Mouse (Mus musculus) neural tube, embryonic 13.5 days (tissue): Measurements from ENCODE around the gene Taf1d. TPM values are rescaled to one million over a fixed set of nuclear protein-coding genes. Genes with fewer than 3 reads are reported as not detected.
A peak's percentile ranks its signal among the peaks of the same experiment; 100 is the strongest.

ENCODE experiments used
- ATAC-seq: fragments of 200-750 bp; cut with Nextera tagmentation; 2 replicates; pipeline ENCODE4 v1.8.0; 2017; ENCODE audit warnings: low read depth, mild to moderate bottlenecking, moderate TSS enrichment, moderate library complexity
- H3K27ac ChIP-seq: fragments of 300-500 bp; sonication (generic); replicated peaks from 2 replicates; pipeline ENCODE4 v1.5.1; 2015; ENCODE audit warnings: moderate library complexity, mild to moderate bottlenecking, inconsistent platforms
- H3K27me3 ChIP-seq: fragments of 300-500 bp; sonication (generic); 2 replicates; pipeline ENCODE4 v1.6.1; 2015; ENCODE audit warnings: mild to moderate bottlenecking, inconsistent platforms
- H3K36me3 ChIP-seq: fragments of 300-500 bp; sonication (generic); 2 replicates; pipeline ENCODE4 v1.6.1; 2015; ENCODE audit warnings: mild to moderate bottlenecking, inconsistent platforms
- H3K4me1 ChIP-seq: fragments of 300-500 bp; sonication (generic); replicated peaks from 2 replicates; pipeline ENCODE4 v1.6.1; 2015; ENCODE audit warnings: inconsistent platforms
- H3K4me2 ChIP-seq: fragments of 300-500 bp; sonication (generic); 2 replicates; pipeline ENCODE4 v1.6.1; 2015; ENCODE audit warnings: inconsistent platforms, mild to moderate bottlenecking, moderate library complexity
- H3K4me3 ChIP-seq: fragments of 300-500 bp; sonication (generic); 2 replicates; pipeline ENCODE4 v1.5.1; 2015; ENCODE audit warnings: mild to moderate bottlenecking, inconsistent platforms
- H3K9ac ChIP-seq: fragments of 300-500 bp; sonication (generic); 2 replicates; pipeline ENCODE4 v1.6.1; 2015; ENCODE audit warnings: moderate library complexity, mild to moderate bottlenecking, inconsistent platforms
- H3K9me3 ChIP-seq: fragments of 300-500 bp; sonication (generic); 2 replicates; pipeline ENCODE4 v1.6.1; 2016; ENCODE audit warnings: inconsistent platforms
- WGBS: fragments of 180-500 bp; shearing (Covaris S2); methylation state at CpG from one replicate; pipeline ENCODE4 v1.1.7; 2015; 5-methylcytosine and 5-hydroxymethylcytosine counted together
- polyA plus RNA-seq: library from polyadenylated mRNA; unstranded; fragments of >200 nt; fragmentation: Nextera tagmentation; extraction: Ambion mirVana; gene quantifications from 2 replicates; pipeline ENCODE4 v1.2.1, GENCODE M21; 2015

The Taf1d gene
- 50.8 and 53.0 TPM in 2 replicates for polyA plus RNA-seq

DNA sequence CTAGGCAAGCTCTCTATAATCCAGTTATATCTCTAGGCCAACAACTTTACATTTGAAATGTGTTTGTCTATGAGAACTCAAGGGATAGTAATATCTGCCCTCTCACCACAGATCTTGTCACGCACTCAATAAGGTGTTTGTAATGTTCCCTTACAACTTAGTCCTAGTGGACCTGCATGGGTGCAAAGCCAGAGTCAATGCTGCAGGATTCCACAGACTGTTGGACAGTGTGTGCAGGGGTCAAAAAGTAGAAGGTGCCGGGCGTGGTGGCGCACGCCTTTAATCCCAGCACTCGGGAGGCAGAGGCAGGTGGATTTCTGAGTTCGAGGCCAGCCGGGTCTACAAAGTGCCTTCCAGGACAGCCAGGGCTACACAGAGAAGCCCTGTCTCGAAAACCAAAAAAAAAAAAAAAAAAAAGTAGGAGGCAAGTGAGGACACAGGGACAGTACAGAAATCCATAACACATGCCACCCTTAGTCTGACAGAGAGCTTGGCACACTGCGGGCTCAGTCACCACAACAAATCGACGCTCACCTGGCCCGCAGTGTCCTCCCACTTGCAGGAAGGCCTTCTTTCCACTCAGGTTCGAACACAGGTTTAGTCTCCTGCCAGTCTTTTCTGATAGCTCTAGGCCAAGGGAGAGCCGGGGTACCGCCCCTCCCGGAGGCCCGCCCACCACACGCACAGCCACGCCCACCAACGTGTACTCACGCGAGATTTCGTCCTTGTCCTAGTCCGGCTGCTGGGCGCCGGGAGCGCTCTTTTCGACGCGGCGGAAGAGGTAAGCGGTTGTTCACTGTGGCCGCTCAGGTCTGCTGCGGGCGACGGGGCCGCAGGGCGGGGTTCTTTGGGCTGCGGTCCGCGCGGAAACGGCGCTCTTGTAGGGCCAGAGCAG, at the start of gene Taf1d:
TSS of gene Taf1d (plus strand) at position 712 of the 895 bp plus-strand sequence.
- peak within 1 kb of the TSS; percentile 91 for H3K4me3 ChIP-seq
- peak within 1 kb of the TSS; percentile 94 for H3K9ac ChIP-seq
- peaks cover 46% of the 10 kb centered on the region for H3K4me1 ChIP-seq
- peak within 1 kb of the TSS; percentile 85 for H3K4me2 ChIP-seq
- peaks cover 26% of the 10 kb centered on the region for H3K36me3 ChIP-seq
- peak; percentile 99 for ATAC-seq
- no peaks in the 10 kb centered on the region for H3K9me3 ChIP-seq
- no peaks in the 10 kb centered on the region for H3K27me3 ChIP-seq
- H3K27ac ChIP-seq = peak within 1 kb of the TSS; percentile 91
- WGBS = 14% methylated on average over 45 of the region's 45 CpGs

DNA sequence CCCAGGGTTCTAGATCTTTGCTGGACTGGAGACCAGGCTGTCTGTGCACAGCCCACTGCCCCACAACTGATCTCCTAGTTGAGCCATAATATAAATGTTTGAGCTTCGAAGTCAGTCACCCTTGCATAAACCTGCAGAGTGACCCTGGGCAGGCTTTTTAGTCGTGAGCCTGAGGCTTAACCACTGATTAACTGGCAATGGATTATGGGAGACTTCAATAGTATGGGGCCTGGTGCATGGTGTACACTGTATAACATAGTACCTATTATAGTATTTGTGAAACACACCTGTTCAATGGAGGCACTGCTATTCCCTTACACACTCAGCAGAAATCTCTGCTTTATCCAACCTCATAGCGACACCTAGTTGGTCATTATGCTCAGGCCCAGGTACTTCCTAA, 49.8 kb upstream of the Taf1d start:
- H3K9ac ChIP-seq = no peak overlapping the region
- no peak for ATAC-seq
- H3K27ac ChIP-seq = no peak overlapping the region
- H3K4me3 ChIP-seq = no peak overlapping the region
- H3K4me1 ChIP-seq = no peaks in the 10 kb centered on the region
- 86% methylated on average over 3 of the region's 3 CpGs for WGBS
- no peaks in the 10 kb centered on the region for H3K9me3 ChIP-seq
- H3K4me2 ChIP-seq = no peak overlapping the region
- peaks cover 16% of the 10 kb centered on the region for H3K36me3 ChIP-seq
- H3K27me3 ChIP-seq = no peaks in the 10 kb centered on the region

DNA sequence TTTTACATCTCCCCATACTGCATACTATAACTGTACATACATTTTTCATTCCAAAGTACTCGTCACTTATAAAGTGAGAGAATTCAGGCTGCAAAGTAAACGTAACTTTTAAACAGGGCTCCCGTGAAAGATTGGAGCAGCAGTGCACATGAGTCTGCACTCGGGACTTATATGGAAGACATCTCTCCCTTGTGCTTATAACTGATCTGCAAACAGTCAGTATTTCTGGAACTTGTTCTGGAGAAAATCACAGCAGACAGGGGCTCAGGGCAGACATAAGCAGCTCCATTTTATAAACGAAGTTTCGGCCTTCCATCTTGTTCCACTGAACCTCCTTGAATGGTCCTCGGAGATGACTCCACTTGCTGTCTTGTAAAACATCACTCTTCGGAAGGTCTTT, 44.0 kb upstream of the Taf1d start:
- Histone ChIP-seq H3K4me2 (no peak overlapping the region), H3K9ac (no peak overlapping the region), H3K36me3 (peaks cover 72% of the 10 kb centered on the region), H3K4me1 (no peaks in the 10 kb centered on the region), H3K27ac (no peak overlapping the region), H3K4me3 (no peak overlapping the region), H3K27me3 (no peaks in the 10 kb centered on the region), H3K9me3 (no peaks in the 10 kb centered on the region)
- ATAC-seq = no peak
- 93% methylated on average over 8 of the region's 8 CpGs for WGBS

DNA sequence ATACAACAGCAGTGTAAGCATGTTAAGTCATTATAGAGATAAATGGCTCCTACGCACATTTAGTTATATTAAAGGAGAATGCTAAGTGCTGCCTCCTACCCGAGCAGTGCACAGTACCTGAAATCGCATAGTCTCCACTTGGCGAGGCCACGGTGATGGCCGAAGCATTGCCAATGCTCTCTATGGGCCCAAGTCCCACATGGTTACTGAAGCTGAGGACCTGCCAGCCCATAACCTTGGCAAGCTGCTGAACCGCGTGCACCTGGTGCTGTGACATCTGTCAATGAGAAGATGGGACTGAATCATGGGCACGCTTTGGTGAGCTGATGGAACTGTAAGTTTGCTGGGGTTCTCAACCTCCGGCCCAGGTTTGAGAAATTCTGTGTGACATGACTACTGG, 42.5 kb upstream of the Taf1d start:
- no peak overlapping the region for H3K27ac ChIP-seq
- H3K4me1 ChIP-seq = no peaks in the 10 kb centered on the region
- ATAC-seq = no peak
- H3K9ac ChIP-seq = no peak overlapping the region
- no peak overlapping the region for H3K4me3 ChIP-seq
- 95% methylated on average over 10 of the region's 10 CpGs for WGBS
- H3K9me3 ChIP-seq = no peaks in the 10 kb centered on the region
- no peaks in the 10 kb centered on the region for H3K27me3 ChIP-seq
- peaks cover 84% of the 10 kb centered on the region for H3K36me3 ChIP-seq
- H3K4me2 ChIP-seq = no peak overlapping the region

DNA sequence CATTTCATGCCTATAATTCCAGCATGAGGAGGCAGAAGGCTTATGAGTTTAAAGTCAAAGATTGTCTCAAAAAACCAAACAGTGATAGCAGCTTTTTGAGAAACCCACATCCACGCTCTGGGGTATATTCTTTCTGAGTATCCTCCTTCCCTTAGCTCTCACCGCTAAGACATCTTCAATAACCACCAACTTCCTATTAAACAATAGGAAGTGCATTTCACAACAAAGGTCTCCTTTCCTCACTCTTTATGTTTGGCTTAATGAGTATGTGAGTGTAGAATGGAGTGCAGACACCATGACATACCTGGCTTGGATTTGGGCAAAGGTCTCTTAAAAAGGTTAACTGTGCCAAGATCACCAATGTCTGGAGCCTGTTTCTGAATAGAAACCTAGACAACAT, 32.0 kb upstream of the Taf1d start:
- H3K36me3 ChIP-seq = peaks cover 80% of the 10 kb centered on the region
- H3K27ac ChIP-seq = no peak overlapping the region
- no peaks in the 10 kb centered on the region for H3K9me3 ChIP-seq
- ATAC-seq = no peak
- no peak overlapping the region for H3K4me3 ChIP-seq
- H3K4me2 ChIP-seq = no peak overlapping the region
- peaks cover 17% of the 10 kb centered on the region for H3K4me1 ChIP-seq
- 92% methylated on average over 2 of the region's 2 CpGs for WGBS
- H3K9ac ChIP-seq = no peak overlapping the region
- H3K27me3 ChIP-seq = no peaks in the 10 kb centered on the region

DNA sequence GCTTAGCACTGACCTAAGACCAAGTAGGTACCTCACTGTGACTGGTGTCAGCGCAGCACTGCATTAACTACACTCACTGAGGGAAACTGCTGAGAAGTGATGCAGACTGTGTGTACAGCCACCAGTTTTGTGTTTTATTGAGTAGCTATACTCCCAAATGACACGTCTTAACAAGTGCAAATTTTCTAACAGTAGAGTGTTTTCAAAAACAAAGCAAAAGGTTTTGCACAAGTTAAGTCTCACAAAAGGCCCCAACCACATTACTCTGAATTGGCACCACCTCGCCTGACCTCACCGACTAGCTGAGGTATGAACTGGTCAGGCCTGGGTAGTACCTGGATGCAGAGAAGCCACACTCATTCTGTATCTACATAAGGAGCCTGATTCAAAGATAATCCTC, 29.2 kb upstream of the Taf1d start:
- WGBS = 95% methylated on average over 4 of the region's 4 CpGs
- Histone ChIP-seq H3K27ac (no peak overlapping the region), H3K4me2 (no peak overlapping the region), H3K27me3 (no peaks in the 10 kb centered on the region), H3K36me3 (peaks cover 51% of the 10 kb centered on the region), H3K9me3 (no peaks in the 10 kb centered on the region), H3K4me3 (no peak overlapping the region), H3K4me1 (peaks cover 31% of the 10 kb centered on the region), H3K9ac (no peak overlapping the region)
- no peak for ATAC-seq

DNA sequence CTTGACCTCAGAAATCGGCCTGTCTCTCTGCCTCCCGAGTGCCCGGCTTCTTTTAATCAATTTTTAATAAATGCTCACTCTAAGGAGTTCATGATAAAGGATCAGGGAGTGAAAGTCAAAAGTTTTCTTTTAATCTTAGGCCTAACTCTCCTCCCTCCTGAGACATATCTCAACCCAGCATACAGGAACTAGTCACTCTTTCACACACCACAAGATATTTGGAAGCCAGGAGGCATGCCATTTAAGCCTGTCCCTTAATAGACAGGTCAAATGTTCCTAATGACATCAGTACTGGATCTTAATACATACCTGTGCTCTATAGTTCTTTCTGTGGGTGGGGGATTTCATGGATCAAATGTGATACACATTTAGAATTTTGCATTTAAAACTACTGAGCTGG, 27.7 kb upstream of the Taf1d start:
- no peaks in the 10 kb centered on the region for H3K9me3 ChIP-seq
- WGBS = 88% methylated on average over 3 of the region's 3 CpGs
- H3K36me3 ChIP-seq = peaks cover 36% of the 10 kb centered on the region
- H3K4me2 ChIP-seq = no peak overlapping the region
- H3K4me1 ChIP-seq = peaks cover 31% of the 10 kb centered on the region
- no peak overlapping the region for H3K27ac ChIP-seq
- H3K4me3 ChIP-seq = no peak overlapping the region
- no peak overlapping the region for H3K9ac ChIP-seq
- ATAC-seq = no peak
- H3K27me3 ChIP-seq = no peaks in the 10 kb centered on the region

DNA sequence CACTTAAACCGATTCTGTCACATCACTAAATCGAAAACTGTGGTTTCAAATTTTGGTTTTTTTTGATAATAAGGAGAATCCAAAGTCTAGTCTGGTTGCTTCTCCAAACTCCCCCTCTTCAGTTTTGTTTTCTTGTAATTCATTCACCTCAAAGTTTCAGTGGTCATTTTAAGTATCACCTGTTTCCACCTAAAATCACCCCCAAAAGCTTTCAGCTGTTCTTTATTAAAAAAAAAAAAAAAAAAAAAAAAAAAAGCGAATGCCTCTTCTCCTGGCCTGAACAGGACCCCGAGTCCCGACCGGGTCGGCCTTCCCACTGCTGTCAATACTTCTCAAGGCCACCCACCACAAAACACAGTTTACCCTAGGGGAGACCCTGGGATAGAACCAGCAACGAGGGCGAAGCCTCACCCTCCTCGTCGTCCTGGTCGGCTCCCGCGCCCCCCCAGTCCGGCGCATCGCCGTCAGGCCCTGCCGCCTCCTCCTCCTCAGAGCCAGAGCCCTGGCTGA, 26.8 kb upstream of the Taf1d start:
- peak overlapping the region; percentile 92 for H3K27ac ChIP-seq
- H3K9me3 ChIP-seq = no peaks in the 10 kb centered on the region
- 10% methylated on average over 18 of the region's 19 CpGs for WGBS
- peaks cover 28% of the 10 kb centered on the region for H3K36me3 ChIP-seq
- H3K4me2 ChIP-seq = peak overlapping the region; percentile 83
- H3K4me3 ChIP-seq = peak overlapping the region; percentile 97
- peak; percentile 71 for ATAC-seq
- H3K4me1 ChIP-seq = peaks cover 31% of the 10 kb centered on the region
- no peaks in the 10 kb centered on the region for H3K27me3 ChIP-seq
- peak overlapping the region; percentile 99 for H3K9ac ChIP-seq

DNA sequence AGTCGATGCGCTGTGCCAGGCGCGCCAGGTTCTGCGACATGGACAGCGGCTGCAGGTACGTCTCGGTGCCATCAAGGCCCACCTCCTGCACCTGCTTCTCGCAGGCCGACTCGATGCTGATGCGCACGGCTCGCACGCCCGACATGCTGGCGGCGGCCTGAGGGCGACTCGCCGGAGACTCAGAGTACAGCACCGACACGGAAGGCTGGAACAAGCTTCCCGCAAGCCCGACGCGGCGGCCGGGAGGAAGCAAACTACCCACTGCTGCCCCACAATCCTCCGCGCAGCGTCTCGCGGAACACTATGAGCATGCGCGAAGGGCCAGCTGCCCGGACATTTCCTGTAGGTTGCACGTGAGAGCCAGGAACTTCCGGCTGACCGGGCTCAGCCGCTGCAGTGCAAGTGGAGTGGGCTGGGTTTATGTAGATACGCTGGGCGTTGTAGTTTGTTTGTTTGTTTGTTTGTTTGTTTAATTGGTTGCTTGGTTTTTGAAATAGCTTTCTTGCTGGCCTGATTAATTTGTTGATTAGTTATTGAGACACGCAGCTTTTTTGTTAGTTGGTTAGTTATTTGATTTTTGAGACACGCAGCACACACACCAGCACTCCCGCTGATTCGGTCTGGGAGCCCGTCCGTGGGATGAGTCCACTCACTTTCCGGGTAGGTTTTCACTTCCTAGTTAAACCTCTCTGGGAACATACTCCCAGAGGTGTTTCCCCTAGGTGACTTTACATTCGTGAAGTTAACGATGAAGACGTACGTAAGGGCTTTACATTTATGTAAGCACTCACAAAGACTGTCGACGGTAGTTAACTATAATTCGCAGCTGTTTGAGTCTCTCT, 26.1 kb upstream of the Taf1d start, which contains the start of gene Med17:
TSS of gene Med17 (minus strand) at position 283 of the 842 bp plus-strand sequence.
- H3K9me3 ChIP-seq = no peaks in the 10 kb centered on the region
- peak within 1 kb of the TSS; percentile 99 for H3K9ac ChIP-seq
- WGBS = 2% methylated on average over 53 of the region's 57 CpGs
- H3K27me3 ChIP-seq = no peaks in the 10 kb centered on the region
- peaks cover 21% of the 10 kb centered on the region for H3K36me3 ChIP-seq
- peak within 1 kb of the TSS; percentile 97 for H3K4me3 ChIP-seq
- peak within 1 kb of the TSS; percentile 83 for H3K4me2 ChIP-seq
- peak; percentile 99 for ATAC-seq
- H3K4me1 ChIP-seq = peaks cover 31% of the 10 kb centered on the region
- H3K27ac ChIP-seq = peak within 1 kb of the TSS; percentile 92

DNA sequence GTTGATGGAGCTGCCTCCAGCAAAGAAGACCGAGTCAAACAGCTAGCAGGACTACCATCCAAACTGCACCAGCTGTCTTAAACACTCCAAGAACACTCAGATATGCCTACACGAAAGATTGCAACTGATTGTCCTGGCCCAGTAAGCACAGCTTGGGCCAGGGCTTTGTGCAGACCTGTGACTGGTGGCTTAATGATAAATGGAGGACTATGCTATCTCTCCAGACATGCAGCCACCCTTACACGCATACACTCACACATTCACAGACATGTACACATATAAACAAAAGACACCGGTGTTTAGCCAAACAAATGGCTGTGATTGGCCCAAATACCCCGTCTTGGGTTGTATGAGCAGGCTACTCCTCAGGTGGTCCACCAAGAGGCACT, 25.5 kb upstream of the Taf1d start:
- peak; percentile 10 for ATAC-seq
- H3K4me2 ChIP-seq = peak overlapping the region; percentile 83
- H3K27ac ChIP-seq = peak overlapping the region; percentile 43
- H3K36me3 ChIP-seq = peaks cover 17% of the 10 kb centered on the region
- peaks cover 31% of the 10 kb centered on the region for H3K4me1 ChIP-seq
- H3K9me3 ChIP-seq = no peaks in the 10 kb centered on the region
- no peaks in the 10 kb centered on the region for H3K27me3 ChIP-seq
- WGBS = 52% methylated on average over 5 of the region's 5 CpGs
- peak overlapping the region; percentile 97 for H3K4me3 ChIP-seq
- peak overlapping the region; percentile 99 for H3K9ac ChIP-seq

DNA sequence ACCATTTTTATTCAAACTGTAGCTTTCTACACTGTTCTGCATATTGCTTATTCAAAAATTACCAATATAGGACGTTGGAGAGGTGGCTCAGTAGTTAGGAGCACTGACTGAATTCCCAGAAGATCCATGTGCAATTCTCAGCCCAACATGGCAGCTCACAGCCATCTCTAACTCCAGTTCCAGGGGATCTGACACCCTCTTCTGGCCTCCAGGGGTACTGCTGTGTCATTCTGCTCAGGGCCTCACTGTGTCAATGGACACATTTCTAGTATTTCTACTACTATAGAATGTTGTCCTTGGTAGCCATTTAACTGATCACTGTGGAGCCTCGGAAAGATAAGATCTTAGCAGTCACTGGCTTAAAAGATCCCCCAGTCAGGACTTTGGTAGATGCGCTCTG, 20.6 kb upstream of the Taf1d start:
- H3K27me3 ChIP-seq = no peaks in the 10 kb centered on the region
- H3K4me3 ChIP-seq = no peak overlapping the region
- peaks cover 9% of the 10 kb centered on the region for H3K4me1 ChIP-seq
- no peak overlapping the region for H3K27ac ChIP-seq
- H3K4me2 ChIP-seq = no peak overlapping the region
- no peaks in the 10 kb centered on the region for H3K9me3 ChIP-seq
- no peak for ATAC-seq
- peaks cover 27% of the 10 kb centered on the region for H3K36me3 ChIP-seq
- 65% methylated on average over 3 of the region's 3 CpGs for WGBS
- H3K9ac ChIP-seq = no peak overlapping the region

DNA sequence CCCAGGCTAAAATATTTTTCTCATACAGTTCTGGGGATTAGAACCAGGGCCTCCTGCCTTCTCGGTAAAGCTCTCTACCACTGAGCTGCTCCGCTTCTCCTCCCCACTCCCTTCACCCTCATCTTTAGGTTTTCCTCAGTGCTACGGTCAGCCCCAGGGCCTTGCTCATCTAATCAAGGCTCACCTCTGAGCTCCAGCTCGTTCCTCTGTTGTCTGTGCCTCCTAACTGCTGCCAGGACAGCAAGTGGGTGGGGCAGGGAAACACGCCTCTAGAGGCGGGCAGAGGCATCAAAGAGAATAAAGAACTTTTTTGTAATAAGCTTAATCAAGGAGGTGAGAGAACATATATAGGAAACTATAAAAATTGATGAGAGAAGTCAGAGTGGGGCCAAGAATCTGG, 18.2 kb upstream of the Taf1d start:
- H3K27ac ChIP-seq = no peak overlapping the region
- H3K27me3 ChIP-seq = no peaks in the 10 kb centered on the region
- H3K4me1 ChIP-seq = no peaks in the 10 kb centered on the region
- H3K4me3 ChIP-seq = no peak overlapping the region
- 52% methylated on average over 6 of the region's 6 CpGs for WGBS
- H3K9ac ChIP-seq = no peak overlapping the region
- no peak for ATAC-seq
- H3K9me3 ChIP-seq = no peaks in the 10 kb centered on the region
- peaks cover 33% of the 10 kb centered on the region for H3K36me3 ChIP-seq
- no peak overlapping the region for H3K4me2 ChIP-seq
